Mouse (Mus musculus) embryonic facial prominence, embryonic 15.5 days (tissue): Measurements from ENCODE around the gene Cd37. TPM values are rescaled to one million over a fixed set of nuclear protein-coding genes. Genes with fewer than 3 reads are reported as not detected.

Experiments used
- ATAC-seq: fragments of 200-750 bp; cut with Nextera tagmentation; 2 replicates; pipeline ENCODE4 v1.8.0; 2017; ENCODE audit warnings: low read depth, moderate TSS enrichment; ENCODE audit not compliant: insufficient number of reproducible peaks, low FRiP score, low TSS enrichment
- H3K27ac ChIP-seq: fragments of 300-500 bp; sonication (generic); replicated peaks from 2 replicates; pipeline ENCODE4 v1.5.1; 2015; ENCODE audit warnings: mild to moderate bottlenecking, inconsistent platforms
- H3K27me3 ChIP-seq: fragments of 300-500 bp; sonication (generic); 2 replicates; pipeline ENCODE4 v1.6.1; 2015; ENCODE audit warnings: inconsistent platforms
- H3K36me3 ChIP-seq: fragments of 300-500 bp; sonication (generic); 2 replicates; pipeline ENCODE4 v1.6.1; 2015; ENCODE audit warnings: mild to moderate bottlenecking, inconsistent platforms
- H3K4me1 ChIP-seq: fragments of 300-500 bp; sonication (generic); 2 replicates; pipeline ENCODE4 v1.6.1; 2015; ENCODE audit warnings: inconsistent platforms
- H3K4me2 ChIP-seq: fragments of 300-500 bp; sonication (generic); replicated peaks from 2 replicates; pipeline ENCODE4 v1.6.1; 2015; ENCODE audit warnings: mild to moderate bottlenecking, inconsistent platforms
- H3K4me3 ChIP-seq: fragments of 300-500 bp; sonication (generic); replicated peaks from 2 replicates; pipeline ENCODE4 v1.5.1; 2015; ENCODE audit warnings: mild to moderate bottlenecking, inconsistent platforms
- H3K9ac ChIP-seq: fragments of 300-500 bp; sonication (generic); 2 replicates; pipeline ENCODE4 v1.6.1; 2015; ENCODE audit warnings: inconsistent platforms
- H3K9me3 ChIP-seq: fragments of 300-500 bp; sonication (generic); replicated peaks from 2 replicates; pipeline ENCODE4 v1.6.1; 2016; ENCODE audit warnings: inconsistent platforms
- WGBS: fragments of 180-500 bp; shearing (Covaris S2); methylation state at CpG from one replicate; pipeline ENCODE4 v1.1.7; 2015; 5-methylcytosine and 5-hydroxymethylcytosine counted together
- polyA plus RNA-seq: library from polyadenylated mRNA; unstranded; fragments of >200 nt; fragmentation: Nextera tagmentation; extraction: Ambion mirVana; gene quantifications from 2 replicates; pipeline ENCODE4 v1.2.1, GENCODE M21; 2015

The Cd37 gene
- polyA plus RNA-seq, 1 experiment from 2014 or later: 4.9 TPM

- no peak overlapping the region for H3K9ac ChIP-seq
- no peak overlapping the region for H3K4me2 ChIP-seq
- no peak for ATAC-seq
- peaks cover 53% of the 10 kb centered on the region for H3K27me3 ChIP-seq
- H3K4me1 ChIP-seq: peaks cover 8% of the 10 kb centered on the region
- H3K4me3 ChIP-seq: no peak overlapping the region
- H3K9me3 ChIP-seq: no peaks in the 10 kb centered on the region
- H3K36me3 ChIP-seq: no peaks in the 10 kb centered on the region
- 51% methylated on average over 16 of the region's 16 CpGs for whole genome bisulfite sequencing
- H3K27ac ChIP-seq: no peak overlapping the region
Measured at GRCm38 (mm10) chr7:45189600-45189999, 49.3 kb downstream of the Cd37 start.

GRCm38 (mm10) chr7:45185921-45186320 lies 53.0 kb downstream of the Cd37 start:
- Histone ChIP-seq H3K9ac (no peak overlapping the region), H3K36me3 (no peaks in the 10 kb centered on the region), H3K9me3 (no peaks in the 10 kb centered on the region), H3K27me3 (peaks cover 87% of the 10 kb centered on the region), H3K4me1 (peaks cover 15% of the 10 kb centered on the region), H3K4me3 (no peak overlapping the region), H3K4me2 (no peak overlapping the region), H3K27ac (no peak overlapping the region)
- WGBS: 46% methylated on average over 7 of the region's 7 CpGs
- ATAC-seq: no peak

GRCm38 (mm10) chr7:45183672-45184071 lies 55.2 kb downstream of the Cd37 start:
- peaks cover 15% of the 10 kb centered on the region for H3K4me1 ChIP-seq
- no peak overlapping the region for H3K4me2 ChIP-seq
- ATAC-seq: no peak
- H3K27me3 ChIP-seq: peaks cover 94% of the 10 kb centered on the region
- WGBS: 65% methylated on average over 7 of the region's 7 CpGs
- no peak overlapping the region for H3K9ac ChIP-seq
- no peaks in the 10 kb centered on the region for H3K9me3 ChIP-seq
- no peaks in the 10 kb centered on the region for H3K36me3 ChIP-seq
- no peak overlapping the region for H3K4me3 ChIP-seq
- no peak overlapping the region for H3K27ac ChIP-seq

Other genes with a start within 250 kb of the Cd37 start
- 109 and 110 TPM in 2 replicates for gene Irf3, start 241.5 kb downstream of the Cd37 start, polyA plus RNA-seq
- 59.1 and 67.7 TPM in 2 replicates for gene Bcl2l12, start 240.4 kb downstream of the Cd37 start, polyA plus RNA-seq
- 40.7 and 41.9 TPM in 2 replicates for gene Scaf1, start 222.8 kb downstream of the Cd37 start, polyA plus RNA-seq
- gene Rras, start 221.2 kb downstream of the Cd37 start, polyA plus RNA-seq: 41.3 and 47.6 TPM in 2 replicates
- 11.9 and 12.1 TPM in 2 replicates for gene Prr12, start 186.2 kb downstream of the Cd37 start, polyA plus RNA-seq
- gene Nosip, start 176.7 kb downstream of the Cd37 start, polyA plus RNA-seq: 68.5 and 73.6 TPM in 2 replicates
- gene Prrg2, start 176.4 kb downstream of the Cd37 start, polyA plus RNA-seq: 26.0 and 26.9 TPM in 2 replicates
- gene Rcn3, start 146.9 kb downstream of the Cd37 start, polyA plus RNA-seq: 520 and 531 TPM in 2 replicates
- 126 and 135 TPM in 2 replicates for gene Fcgrt, start 135.3 kb downstream of the Cd37 start, polyA plus RNA-seq
- gene Rps11, start 114.7 kb downstream of the Cd37 start, polyA plus RNA-seq: 1,509 and 1,523 TPM in 2 replicates
- gene Rpl13a, start 110.4 kb downstream of the Cd37 start, polyA plus RNA-seq: 1,369 and 1,440 TPM in 2 replicates
- 0.12 and 0.37 TPM in 2 replicates for gene Gm45713, start 102.9 kb downstream of the Cd37 start, polyA plus RNA-seq
- 2.6 and 3.4 TPM in 2 replicates for gene Flt3l, start 102.7 kb downstream of the Cd37 start, polyA plus RNA-seq
- gene Pih1d1, start 84.8 kb downstream of the Cd37 start, polyA plus RNA-seq: 81.2 and 87.5 TPM in 2 replicates
- gene Aldh16a1, start 84.5 kb downstream of the Cd37 start, polyA plus RNA-seq: 43.7 and 47.1 TPM in 2 replicates
- gene Slc17a7, start 75.2 kb downstream of the Cd37 start, polyA plus RNA-seq: 0.33 and 0.39 TPM in 2 replicates
- 5.5 and 13.4 TPM in 2 replicates for gene Gfy, start 59.5 kb downstream of the Cd37 start, polyA plus RNA-seq
- gene Pth2, start 58.1 kb downstream of the Cd37 start, polyA plus RNA-seq: not detected in 2 replicates
- 1.00 and 1.1 TPM in 2 replicates for gene Ccdc155, start 34.2 kb downstream of the Cd37 start, polyA plus RNA-seq
- gene Dkkl1, start 27.0 kb downstream of the Cd37 start, polyA plus RNA-seq: 30.7 and 38.5 TPM in 2 replicates
- gene Tead2, start 23.4 kb downstream of the Cd37 start, polyA plus RNA-seq: 141 and 148 TPM in 2 replicates
- gene Slc6a16, start 2.0 kb upstream of the Cd37 start, polyA plus RNA-seq: 0.13 and 0.27 TPM in 2 replicates
- not detected in 2 replicates for gene Slc6a21, start 38.4 kb upstream of the Cd37 start, polyA plus RNA-seq
- gene Trpm4, start 94.7 kb upstream of the Cd37 start, polyA plus RNA-seq: 21.9 and 23.9 TPM in 2 replicates
- gene Hrc, start 96.2 kb upstream of the Cd37 start, polyA plus RNA-seq: 8.7 and 10.6 TPM in 2 replicates
- 8.5 and 10.1 TPM in 2 replicates for gene Ppfia3, start 127.9 kb upstream of the Cd37 start, polyA plus RNA-seq
- gene Lin7b, start 131.5 kb upstream of the Cd37 start, polyA plus RNA-seq: 3.8 and 4.0 TPM in 2 replicates
- gene Snrnp70, start 156.6 kb upstream of the Cd37 start, polyA plus RNA-seq: 212 and 214 TPM in 2 replicates
- gene Kcna7, start 166.5 kb upstream of the Cd37 start, polyA plus RNA-seq: 0.22 and 0.36 TPM in 2 replicates
- 3.7 and 4.9 TPM in 2 replicates for gene Ntf5, start 174.6 kb upstream of the Cd37 start, polyA plus RNA-seq
- gene Lhb, start 181.7 kb upstream of the Cd37 start, polyA plus RNA-seq: 2.0 and 4.8 TPM in 2 replicates
- 40.6 and 42.0 TPM in 2 replicates for gene Gys1, start 195.7 kb upstream of the Cd37 start, polyA plus RNA-seq
- 146 and 159 TPM in 2 replicates for gene Ruvbl2, start 199.0 kb upstream of the Cd37 start, polyA plus RNA-seq
- gene Ftl1, start 220.8 kb upstream of the Cd37 start, polyA plus RNA-seq: 4,629 and 4,755 TPM in 2 replicates
- 156 and 158 TPM in 2 replicates for gene Bax, start 227.8 kb upstream of the Cd37 start, polyA plus RNA-seq
- gene Tulp2, start 242.8 kb upstream of the Cd37 start, polyA plus RNA-seq: 1.1 and 1.8 TPM in 2 replicates
- gene Gm45808, start 247.7 kb upstream of the Cd37 start, polyA plus RNA-seq: not detected in 2 replicates
- gene Dhdh, start 249.7 kb upstream of the Cd37 start, polyA plus RNA-seq: 4.4 and 5.1 TPM in 2 replicates